Mouse (Mus musculus) CH12F3 (cell line): Measurements from ENCODE around the gene Slc44a1.

Experiments
- in situ Hi-C: fragments of 300-500 bp; cut with MboI; formaldehyde crosslinking; loops from 2 replicates; pipeline ENCODE4 v1.14.3; 2020; ENCODE audit warnings: low sequenced_read_pairs

The Slc44a1 gene

GRCm38 (mm10) chr4:53525994-53526393 is 85.8 kb downstream of the Slc44a1 start:
- in situ Hi-C loops = no loop called here

- in situ Hi-C loops = no loop called here
These were observed 86.2 kb downstream of the Slc44a1 start for GRCm38 (mm10) chr4:53526446-53526845.

- in situ Hi-C loops = no loop called here
These were observed 95.6 kb downstream of the Slc44a1 start for GRCm38 (mm10) chr4:53535795-53536194.

- in situ Hi-C loops = no loop called here
These were observed 96.9 kb downstream of the Slc44a1 start for GRCm38 (mm10) chr4:53537101-53537500.

- in situ Hi-C loops = no loop called here
These were observed 97.3 kb downstream of the Slc44a1 start for GRCm38 (mm10) chr4:53537539-53537938.

- in situ Hi-C loops = no loop called here
These were observed 98.4 kb downstream of the Slc44a1 start for GRCm38 (mm10) chr4:53538600-53538999.

GRCm38 (mm10) chr4:53539929-53540328 is 99.7 kb downstream of the Slc44a1 start:
- in situ Hi-C loops = no loop called here

- in situ Hi-C loops = no loop called here
These were observed 103.2 kb downstream of the Slc44a1 start for GRCm38 (mm10) chr4:53543421-53543820.

GRCm38 (mm10) chr4:53544889-53545288 is 104.7 kb downstream of the Slc44a1 start:
- in situ Hi-C loops = no loop called here

- in situ Hi-C loops = no loop called here
These were observed 107.2 kb downstream of the Slc44a1 start for GRCm38 (mm10) chr4:53547381-53547780.

GRCm38 (mm10) chr4:53549375-53549774 is 109.2 kb downstream of the Slc44a1 start:
- in situ Hi-C loops = no loop called here

- in situ Hi-C loops = no loop called here
These were observed 124.4 kb downstream of the Slc44a1 start for GRCm38 (mm10) chr4:53564618-53565017.

- in situ Hi-C loops = no loop called here
These were observed 126.9 kb downstream of the Slc44a1 start for GRCm38 (mm10) chr4:53567065-53567464.

- in situ Hi-C loops = no loop called here
These were observed 135.3 kb downstream of the Slc44a1 start for GRCm38 (mm10) chr4:53575558-53575957.

GRCm38 (mm10) chr4:53587676-53588075 is 147.5 kb downstream of the Slc44a1 start:
- in situ Hi-C loops = no loop called here

- in situ Hi-C loops = no loop called here
These were observed 148.7 kb downstream of the Slc44a1 start for GRCm38 (mm10) chr4:53588936-53589335.

- in situ Hi-C loops = no loop called here
These were observed 149.3 kb downstream of the Slc44a1 start for GRCm38 (mm10) chr4:53589466-53589865.

- in situ Hi-C loops = loop anchor here (10.0 kb wide), 1 partner anchor 215 kb away; no protein-coding TSS in a partner anchor
These were observed 149.9 kb downstream of the Slc44a1 start for GRCm38 (mm10) chr4:53590163-53590562.

- in situ Hi-C loops = loop anchor here (10.0 kb wide), 1 partner anchor 216 kb away; no protein-coding TSS in a partner anchor
These were observed 150.7 kb downstream of the Slc44a1 start for GRCm38 (mm10) chr4:53590691-53591447.

GRCm38 (mm10) chr4:53591536-53591935 is 151.3 kb downstream of the Slc44a1 start:
- in situ Hi-C loops = loop anchor here (10.0 kb wide), 1 partner anchor 217 kb away; no protein-coding TSS in a partner anchor

GRCm38 (mm10) chr4:53591941-53592340 is 151.7 kb downstream of the Slc44a1 start:
- in situ Hi-C loops = loop anchor here (10.0 kb wide), 1 partner anchor 217 kb away; no protein-coding TSS in a partner anchor

GRCm38 (mm10) chr4:53592386-53592785 is 152.2 kb downstream of the Slc44a1 start:
- in situ Hi-C loops = loop anchor here (10.0 kb wide), 1 partner anchor 218 kb away; no protein-coding TSS in a partner anchor
